Mouse (Mus musculus): ENCODE measurements around the gene Ess2.

The Ess2 gene

GRCm38 (mm10) chr16:17853263-17853662 is 57.9 kb downstream of the Ess2 start:
- DNase-seq: no peak

- DNase-seq: peak; percentile 96
These were observed 59.3 kb downstream of the Ess2 start for GRCm38 (mm10) chr16:17851860-17852259.

GRCm38 (mm10) chr16:17851331-17851730 is 59.8 kb downstream of the Ess2 start:
- DNase-seq: peak; percentile 68
